ENCODE assay signal across 14 mouse cellular contexts in the genomic region with DNA sequence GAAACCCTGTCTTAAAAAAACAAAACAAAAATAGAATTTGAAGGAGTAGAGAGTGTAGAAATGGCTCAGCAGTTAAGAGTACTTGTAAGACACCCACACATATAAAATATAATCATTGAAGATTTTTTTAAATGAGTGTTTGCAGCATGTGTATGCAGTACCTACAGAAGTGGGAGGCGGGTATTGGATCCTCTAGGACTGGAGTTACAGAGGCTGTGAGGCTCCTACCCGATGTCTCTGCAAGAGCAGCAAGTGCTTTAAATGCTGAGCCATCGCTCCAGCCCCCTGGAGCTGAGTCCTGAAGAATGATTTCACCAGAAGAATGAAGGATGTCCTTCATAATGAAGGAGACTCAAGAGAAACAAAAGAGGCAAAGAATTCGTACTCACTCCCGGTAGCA.
DNase-seq lines count a peak whose midpoint lies in the region.
"Had no signal": no experiment of that assay in that cellular context is flagged by ENCODE, and none has a peak within 500 bp of the region (broad histone marks: within the 10 kb centered on the region; RNA-seq: fewer than 3 reads in every experiment).

No protein-coding gene starts in this region.

- DNase-seq in frontal cortex, postnatal 36 days (ENCODE audit: low spot score in 2 of 2): peak; percentile 13 to 15
- DNase-seq in frontal cortex, postnatal 10 days (ENCODE audit: low spot score in 2 of 2): no peak
- DNase-seq in brain, adult 2 months (ENCODE audit: low read depth, low spot score): peak; percentile 51
- peak; percentile 40 for DNase-seq in telencephalon, adult 2 months (ENCODE audit: low read depth, low spot score)
- DNase-seq in kidney, postnatal 10 days: no peak
- DNase-seq: adrenal gland, adult 2 months; adrenal gland, postnatal 10 days; adrenal gland, postnatal 25 days; cerebellum, adult 11-12 months; cerebellum, adult 8-10 months; cerebellum, adult 9-11 months; cerebellum, postnatal 14 days; cerebellum, postnatal 36 days; embryo, embryonic 11 days had no signal

Comparison
In these comparisons a context has a peak if more than half of its experiments do, and no peak if none do; other contexts are left out.
1. DNase-seq: peak in frontal cortex, postnatal 36 days (2 of 2), brain, adult 2 months (single experiment) and telencephalon, adult 2 months (single experiment); none in frontal cortex, postnatal 10 days (0 of 2) and kidney, postnatal 10 days (single experiment).